Mouse (Mus musculus) heart, postnatal 4 days (tissue): ENCODE measurements around the gene Sik2. TPM values are rescaled to one million over a fixed set of nuclear protein-coding genes. Genes with fewer than 3 reads are reported as not detected.

Experiments
- total RNA-seq, 2 experiments: library from RNA; stranded (reverse); gene quantifications; 2 replicates each; pipeline ENCODE4 v1.2.3; 2021

Sik2 gene
- total RNA-seq, 2 experiments from 2014 or later, result 30.8 to 30.9 TPM

Other genes with a start within 250 kb of the Sik2 start
- gene Fdxacb1, start 240.8 kb downstream of the Sik2 start, total RNA-seq, result 1 to 10 TPM; 6.0 to 7.1 TPM
- 10 to 100 TPM; 14.2 to 14.8 TPM for gene Alg9, start 234.1 kb downstream of the Sik2 start, total RNA-seq
- gene 1110032A03Rik, start 233.6 kb downstream of the Sik2 start, total RNA-seq, result 10 to 100 TPM; 10.3 to 11.2 TPM
- 10 to 100 TPM; 24.0 to 29.8 TPM for gene Ppp2r1b, start 163.8 kb downstream of the Sik2 start, total RNA-seq
- not detected for gene Btg4, start 51.8 kb upstream of the Sik2 start, total RNA-seq
- 1 to 10 TPM; 7.6 to 9.1 TPM for gene Layn, start 68.0 kb upstream of the Sik2 start, total RNA-seq
- gene 4833427G06Rik, start 93.0 kb upstream of the Sik2 start, total RNA-seq, result not detected
- gene Gm32742, start 156.4 kb upstream of the Sik2 start, total RNA-seq, result not detected
- gene Pou2af1, start 204.6 kb upstream of the Sik2 start, total RNA-seq, result under 1 TPM; 0.32 to 0.45 TPM